Mouse (Mus musculus) gastrocnemius, postnatal 25 days (tissue): ENCODE measurements around the gene Topaz1. TPM values are rescaled to one million over a fixed set of nuclear protein-coding genes. Genes with fewer than 3 reads are reported as not detected.

Experiments
- DNase-seq: peaks from one replicate; pipeline ENCODE4 v3.0.0; 2022
- long read RNA-seq, 2 experiments: library from polyadenylated mRNA; stranded (forward); transcript quantifications; one replicate each; pipeline ENCODE4 v2.0.0; 2021
- total RNA-seq, 2 experiments: library from RNA; stranded (reverse); gene quantifications; 1 replicate in 1 of 2; 2 replicates in 1 of 2; pipeline ENCODE4 v1.2.3; 2021

Gene Topaz1
- not detected for total RNA-seq
- long read RNA-seq, experiment 1, result 0 reads
- long read RNA-seq, experiment 2, result 0 reads

DNA sequence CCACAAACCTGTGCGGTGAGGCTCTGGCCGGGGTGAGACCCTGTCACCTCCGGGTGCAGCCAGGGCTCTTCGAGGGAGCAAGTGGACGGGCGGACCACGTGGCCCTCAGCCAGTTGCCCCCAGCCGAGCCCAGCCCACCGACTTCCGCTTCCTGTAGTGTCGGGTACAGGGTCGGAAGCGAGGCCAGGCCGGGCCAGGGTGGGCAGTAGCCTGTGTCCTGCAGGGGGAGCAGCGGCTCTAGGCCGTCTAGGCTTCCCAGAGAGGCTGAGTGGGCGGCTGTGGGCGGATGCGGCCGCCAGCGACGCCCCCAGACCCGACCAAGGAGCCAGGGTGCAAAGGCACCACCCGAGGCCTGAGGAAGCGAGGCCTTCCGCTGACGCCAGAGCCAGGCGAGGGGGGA is at the start of gene Topaz1:
TSS of gene Topaz1 (plus strand) at position 287 of the 400 bp plus-strand sequence.
- DNase-seq, result no peak

DNA sequence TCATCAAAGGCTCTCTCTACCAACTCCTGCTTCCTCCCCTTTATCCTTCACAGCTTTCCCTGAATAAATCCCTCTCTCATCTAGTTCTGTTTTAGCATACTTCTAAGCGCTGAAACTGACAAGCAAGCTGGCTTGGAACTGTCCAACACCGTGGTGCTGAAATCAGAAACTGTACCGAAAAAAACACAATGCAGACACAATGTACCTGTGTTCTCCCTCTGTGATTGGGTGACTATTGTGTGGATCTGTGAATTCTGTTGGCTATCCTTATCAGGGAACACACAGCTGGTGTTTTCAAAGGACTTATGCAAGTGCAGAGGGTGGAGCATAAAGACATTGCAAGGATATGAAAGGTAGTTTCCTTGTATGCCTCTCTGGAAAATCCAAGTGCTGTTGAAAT is 45.3 kb upstream of the Topaz1 start:
- DNase-seq, result no peak

DNA sequence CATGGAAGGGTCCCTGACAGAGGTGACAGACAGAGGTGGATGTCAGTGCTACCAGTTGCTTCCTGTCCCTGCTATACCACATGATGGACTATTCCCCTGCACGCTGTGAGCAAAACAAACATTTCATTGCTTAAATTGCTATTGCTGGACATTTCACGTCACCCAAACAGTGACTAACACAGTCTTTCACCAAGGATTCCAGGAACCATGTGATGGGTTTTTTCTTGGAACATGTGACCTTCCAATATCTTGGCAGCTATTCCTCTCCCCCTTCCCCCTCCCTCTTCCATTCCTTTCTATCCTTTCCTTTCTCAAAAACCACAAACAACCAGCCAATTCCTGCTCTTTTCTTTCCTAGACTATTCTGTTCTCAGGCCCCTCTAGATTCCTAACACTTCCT is 33.3 kb upstream of the Topaz1 start:
- DNase-seq, result no peak

GRCm38 (mm10) chr9:122715046-122715445 is 32.1 kb upstream of the Topaz1 start:
- DNase-seq, result no peak

- no peak for DNase-seq
Observed at GRCm38 (mm10) chr9:122716131-122716921, 30.8 kb upstream of the Topaz1 start.

DNA sequence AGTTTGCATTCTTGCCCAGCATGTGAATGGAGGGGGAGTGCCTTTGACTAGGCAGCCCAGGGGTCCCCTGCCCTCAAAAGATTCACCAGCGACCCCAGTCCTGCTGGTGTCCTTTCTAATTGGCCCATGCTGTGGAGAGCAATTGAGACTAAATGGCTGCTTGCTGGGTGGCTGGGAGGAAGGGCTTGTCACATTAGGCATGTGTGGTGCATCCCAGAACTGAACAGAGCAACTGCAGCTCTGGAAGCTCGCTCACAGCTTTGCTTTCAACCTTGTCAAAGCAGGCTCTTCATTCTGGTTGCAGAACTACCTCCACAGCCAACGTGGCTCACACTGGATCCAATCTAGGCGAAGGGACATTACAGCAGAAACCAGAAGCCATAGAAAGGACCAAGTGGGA is 24.9 kb upstream of the Topaz1 start:
- DNase-seq, result no peak

DNA sequence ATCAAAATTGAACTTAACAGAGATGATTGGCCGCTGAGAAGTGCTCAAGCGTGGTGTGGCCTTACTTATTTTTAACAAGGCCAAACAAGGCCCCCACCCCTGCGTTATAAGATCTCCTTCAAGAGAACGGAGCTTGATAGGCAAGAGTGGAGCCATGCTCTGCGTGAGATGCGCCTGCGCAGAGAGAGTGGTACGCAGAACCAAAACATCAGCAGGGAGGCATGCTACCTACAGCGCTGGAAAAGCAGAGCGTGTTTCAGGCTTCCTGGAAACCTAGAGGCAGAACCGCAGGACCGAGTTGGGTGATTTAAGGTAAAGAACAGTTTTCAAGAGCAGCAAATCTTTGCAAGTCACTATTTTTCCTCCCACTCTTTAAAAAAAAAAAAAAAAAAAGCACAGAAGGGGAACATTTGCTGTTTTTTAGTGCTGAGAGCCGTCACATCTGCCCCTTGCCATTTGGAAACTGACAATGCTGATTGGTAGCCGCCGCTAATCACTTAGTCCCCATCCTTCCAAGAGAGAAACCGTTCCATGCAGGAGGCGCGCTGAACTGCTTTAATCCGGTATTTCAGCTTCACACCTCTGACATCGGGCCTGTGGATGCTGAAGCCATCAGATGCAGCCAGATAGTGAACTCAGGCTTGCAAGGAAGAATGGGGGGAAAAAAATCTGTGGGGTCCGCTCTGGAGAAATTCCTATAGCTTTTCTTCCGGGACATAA is 21.9 kb upstream of the Topaz1 start:
- no peak for DNase-seq

DNA sequence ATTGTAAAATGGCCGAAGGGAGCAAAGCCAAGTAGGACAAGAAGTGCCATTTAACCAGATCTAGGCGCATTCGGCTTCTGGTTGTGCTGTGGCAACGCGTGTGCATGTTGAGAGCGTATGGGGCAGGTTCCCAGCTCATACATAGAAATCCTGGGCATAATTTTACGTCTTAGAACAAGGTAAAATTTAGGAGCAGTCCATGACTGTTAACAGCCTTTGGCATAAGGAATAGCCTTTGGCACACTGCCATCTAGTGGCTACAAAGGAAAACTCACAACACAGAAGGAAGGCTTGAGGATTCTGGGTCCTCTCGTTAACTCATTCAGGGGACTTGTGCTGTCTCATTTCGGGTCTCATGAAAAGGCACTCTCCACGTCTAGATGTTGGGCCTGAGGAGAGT is 17.6 kb upstream of the Topaz1 start:
- DNase-seq, result no peak

DNA sequence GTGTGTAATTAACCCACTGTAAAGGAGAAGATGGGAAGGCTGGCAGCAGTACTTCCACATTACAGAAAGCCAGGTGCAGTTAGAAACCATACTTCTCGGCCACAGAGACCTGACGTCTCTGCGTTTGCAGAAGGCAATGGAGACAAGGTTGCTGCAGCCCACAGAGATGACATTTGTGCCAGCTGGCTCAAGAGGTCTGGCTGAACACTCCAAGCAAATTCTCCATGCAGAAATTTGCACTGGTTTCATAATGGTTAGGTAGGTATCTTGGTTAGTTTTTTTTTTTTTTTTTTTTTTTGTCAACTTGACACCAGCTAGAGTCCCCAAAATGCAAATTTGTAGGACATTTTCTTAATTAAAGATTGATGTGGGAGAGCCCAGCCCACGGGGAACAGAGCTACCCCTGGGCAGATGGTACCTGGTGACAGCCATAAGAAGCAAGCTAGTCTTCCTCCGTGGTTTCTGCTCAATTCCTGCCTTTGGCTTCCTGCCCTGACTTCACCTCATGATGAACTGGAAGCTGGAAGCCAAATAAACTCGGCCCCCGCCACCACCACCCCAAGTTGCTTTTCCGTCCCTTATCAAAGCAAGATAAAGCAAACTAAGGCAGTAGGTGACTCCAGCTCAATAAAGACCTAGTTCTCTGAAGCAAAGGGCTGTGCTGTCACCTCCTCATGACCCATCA is 14.9 kb upstream of the Topaz1 start:
- DNase-seq, result no peak

DNA sequence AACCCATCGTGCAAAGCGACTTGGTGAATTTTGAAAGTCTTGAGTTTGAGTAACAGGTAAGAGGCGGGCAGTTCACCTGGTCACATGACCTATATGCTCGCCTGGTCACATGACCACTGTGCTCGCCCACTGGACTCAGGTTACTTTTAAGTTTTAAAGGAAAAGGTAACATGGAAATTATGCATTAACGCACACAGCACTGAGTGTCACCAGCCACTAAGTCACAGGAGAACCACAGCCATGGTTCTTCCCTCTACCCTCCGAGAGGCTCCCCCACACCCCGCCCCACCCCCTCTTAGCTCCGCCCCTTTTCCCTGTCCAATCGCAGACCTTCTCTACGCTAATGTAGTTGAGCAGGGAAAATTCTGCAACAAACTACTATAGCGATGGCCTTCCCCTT is 13.9 kb upstream of the Topaz1 start:
- no peak for DNase-seq

DNA sequence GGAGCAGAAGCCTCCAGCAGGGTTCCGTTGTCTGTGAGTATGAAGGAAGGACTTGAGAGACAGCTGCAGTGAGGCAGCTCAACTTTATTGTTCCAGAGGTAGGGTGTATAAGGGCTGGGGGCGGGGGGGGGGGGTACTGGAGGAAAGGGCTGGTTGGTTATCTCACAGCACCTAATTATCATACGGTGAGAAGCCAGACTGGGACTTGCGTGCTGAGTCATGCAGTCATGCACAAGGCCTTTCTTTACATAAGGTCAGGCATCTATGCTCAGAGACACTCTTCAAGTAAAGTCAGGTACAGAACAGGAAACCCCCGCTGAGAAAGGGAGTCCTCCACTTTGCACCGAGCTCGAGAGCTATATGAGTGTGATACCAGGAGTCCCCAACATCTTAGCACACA is 12.2 kb upstream of the Topaz1 start:
- no peak for DNase-seq

- no peak for DNase-seq
Observed at GRCm38 (mm10) chr9:122736001-122736400, 11.1 kb upstream of the Topaz1 start.

DNA sequence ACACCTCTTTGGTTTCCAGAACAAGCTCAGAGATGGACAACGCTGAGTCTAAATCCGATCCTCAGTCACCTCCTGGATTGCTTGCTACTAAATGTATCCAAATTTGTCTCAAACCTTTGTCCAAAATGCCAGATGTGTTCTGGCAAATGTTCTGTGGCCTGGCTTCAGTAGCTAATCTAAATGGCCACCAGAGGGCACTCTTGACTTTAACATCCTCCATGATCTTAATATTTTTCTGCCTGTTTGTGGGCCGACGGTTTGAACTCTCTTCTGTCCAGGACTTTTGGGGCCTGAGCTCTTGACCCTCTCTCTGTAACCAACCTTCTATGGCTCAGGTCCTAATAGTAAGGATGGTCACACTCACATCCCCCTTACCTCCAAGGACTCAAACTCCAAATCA is 10.4 kb upstream of the Topaz1 start:
- DNase-seq, result no peak

DNA sequence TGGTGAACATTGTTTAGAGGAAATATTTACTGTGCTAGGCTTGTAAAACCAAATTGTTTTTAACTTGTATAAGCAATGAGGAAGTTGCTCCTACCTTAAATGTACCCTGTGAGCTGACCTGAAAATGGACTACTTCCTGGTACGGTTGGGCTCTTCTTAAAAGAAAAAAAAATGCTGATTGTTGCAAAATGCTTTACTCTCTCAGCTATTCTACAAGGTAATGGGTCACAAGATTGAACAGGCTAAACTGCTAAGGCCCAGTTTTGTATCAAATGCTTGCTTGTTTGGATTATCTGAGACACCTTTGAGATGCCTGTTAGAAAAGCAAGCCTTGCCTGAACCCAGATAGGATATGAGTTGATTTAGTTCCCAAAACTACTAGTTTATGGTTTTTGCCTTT is 1.3 kb upstream of the Topaz1 start:
- DNase-seq, result no peak

DNA sequence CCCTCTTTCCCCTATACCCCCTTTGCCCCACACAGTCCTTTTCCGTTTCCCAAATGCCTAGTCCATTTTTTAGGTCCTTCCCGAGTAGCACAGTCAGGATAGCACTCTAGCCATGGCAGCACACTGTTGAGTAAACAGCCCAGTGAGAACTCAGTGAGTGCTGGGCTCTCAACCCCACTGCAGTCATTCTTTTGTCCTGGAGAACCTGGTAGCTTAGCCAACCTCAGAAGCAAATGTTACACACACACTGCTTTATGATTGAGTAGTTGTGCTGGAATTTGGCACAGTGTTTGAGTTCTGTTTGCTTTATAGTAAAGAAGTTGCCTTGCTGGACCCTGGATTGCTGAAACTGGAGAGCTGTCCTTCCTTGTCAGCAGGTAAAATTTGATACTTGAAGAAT is 10.5 kb downstream of the Topaz1 start:
- DNase-seq, result no peak

DNA sequence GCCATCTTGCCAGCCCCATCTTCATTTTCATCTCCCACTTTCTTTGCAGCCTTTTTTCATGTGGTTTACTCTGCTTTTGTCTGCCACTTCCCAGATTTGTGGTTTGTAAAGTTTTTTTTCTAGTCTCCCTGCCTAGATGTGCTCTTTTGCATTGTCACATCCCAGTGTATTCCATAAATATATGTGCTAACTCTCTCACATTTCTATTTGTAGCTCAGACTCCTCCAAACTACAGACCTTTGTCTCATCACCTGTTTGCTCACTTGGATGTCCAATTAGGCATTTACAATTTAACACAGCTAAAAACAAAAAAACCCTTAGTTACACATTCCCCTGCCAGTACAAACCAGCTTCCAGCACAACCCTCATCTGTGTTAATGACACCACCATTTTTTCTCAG is 13.0 kb downstream of the Topaz1 start:
- no peak for DNase-seq

DNA sequence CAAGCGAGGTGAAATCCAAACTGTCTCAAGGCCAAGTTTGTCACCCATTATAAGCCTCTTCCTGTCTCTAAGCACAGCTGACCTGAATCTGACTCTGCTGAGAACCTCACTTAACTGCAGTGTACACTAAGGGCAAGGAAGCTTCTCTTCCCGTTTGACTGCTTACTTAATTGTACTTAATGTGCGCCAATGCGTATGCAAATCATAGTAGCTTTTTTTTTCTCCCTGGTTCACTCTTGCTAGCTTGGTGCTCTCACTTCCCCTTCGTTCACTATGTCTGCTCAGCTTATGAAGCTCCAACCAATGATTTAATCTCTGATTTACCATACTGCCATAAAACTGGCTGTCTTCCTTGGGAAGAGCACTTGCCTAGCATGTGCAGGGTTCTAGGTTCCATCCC is 38.1 kb downstream of the Topaz1 start:
- no peak for DNase-seq

DNA sequence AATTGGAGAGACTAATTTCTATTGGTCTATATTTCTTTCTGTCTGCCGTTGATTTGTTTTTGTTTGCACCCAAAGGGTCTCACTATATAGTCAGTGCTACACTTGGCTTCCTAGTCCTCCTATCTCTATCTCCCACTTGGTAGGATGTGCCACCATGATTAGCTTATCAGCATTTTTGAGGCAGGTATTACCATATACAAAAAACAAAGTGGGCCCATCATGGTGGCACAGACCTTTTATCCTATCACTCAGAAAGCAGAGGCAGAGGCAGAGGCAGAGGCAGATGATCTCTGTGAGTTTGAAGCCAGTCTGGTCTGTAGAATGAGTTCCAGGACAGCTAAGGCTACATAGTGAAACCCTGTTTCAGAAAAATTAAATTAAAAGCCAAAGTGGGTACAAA is 39.4 kb downstream of the Topaz1 start:
- no peak for DNase-seq

DNA sequence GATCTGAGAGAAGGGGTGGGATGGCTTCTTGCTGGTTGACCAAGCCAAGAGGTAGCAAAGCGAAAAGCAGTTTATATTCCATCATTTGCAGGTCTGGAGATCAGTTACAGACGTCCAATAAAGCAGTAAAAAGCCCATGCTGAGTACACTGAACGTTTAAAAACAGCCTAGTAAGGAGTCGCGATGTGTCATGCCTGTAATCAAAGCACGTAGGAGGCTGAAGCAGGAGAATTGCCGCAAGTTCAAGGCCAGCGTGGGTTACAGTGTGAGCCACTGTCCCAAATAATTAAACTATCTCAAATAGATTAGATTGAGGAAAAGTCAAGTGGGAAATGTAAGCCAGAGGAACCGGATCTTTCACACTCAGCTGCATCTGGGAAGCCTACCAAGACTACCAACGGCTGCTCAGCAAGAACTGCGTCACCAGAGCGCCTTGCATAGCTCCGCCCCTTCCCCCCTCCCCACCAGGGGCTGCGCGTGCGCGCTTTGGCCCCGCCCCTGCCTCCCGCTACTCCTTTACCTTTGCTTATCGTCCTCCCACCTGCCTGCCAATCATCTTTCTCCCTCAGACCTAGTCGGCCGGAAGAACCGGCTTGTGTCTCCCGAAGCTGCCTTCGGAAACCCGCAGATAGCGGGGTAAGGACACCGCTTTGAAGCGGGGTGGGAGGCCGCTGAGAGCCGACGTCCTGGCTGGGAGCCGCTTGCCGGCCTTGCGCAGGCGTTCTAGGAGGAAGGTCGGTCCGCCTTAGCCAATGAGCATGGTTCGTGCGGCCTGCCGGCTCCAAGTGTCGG is 58.1 kb downstream of the Topaz1 start, which contains the start of gene Tcaim:
TSS of gene Tcaim (plus strand) at position 487 of the 792 bp plus-strand sequence.
- DNase-seq, result peak; percentile 94

GRCm38 (mm10) chr9:122805845-122806341 is 58.7 kb downstream of the Topaz1 start:
- no peak for DNase-seq

DNA sequence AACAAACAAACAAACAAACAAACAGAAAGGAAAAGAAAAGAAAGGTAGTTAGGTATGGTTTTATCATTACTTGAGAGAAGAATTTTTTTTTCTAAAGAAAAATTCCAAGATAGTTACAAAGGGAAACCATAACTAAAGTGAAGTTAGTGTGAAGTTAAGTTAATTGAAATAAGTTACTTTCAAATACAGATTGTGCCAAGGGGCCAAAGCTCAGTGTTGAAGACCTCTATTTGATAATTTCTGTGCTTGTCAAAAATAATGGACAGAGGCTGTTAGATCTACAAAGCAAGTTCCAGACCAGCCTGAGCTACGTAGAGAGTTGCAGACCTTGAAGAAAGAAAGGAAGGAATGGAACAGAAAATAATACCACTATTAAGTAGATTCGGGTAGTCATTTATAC is 60.0 kb downstream of the Topaz1 start:
- DNase-seq, result no peak

GRCm38 (mm10) chr9:122810212-122810611 is 63.1 kb downstream of the Topaz1 start:
- DNase-seq, result peak; percentile 46
